Mouse (Mus musculus) E14TG2a.4 (cell line): Measurements from ENCODE around the gene Chd1.

ENCODE experiments used
- CTCF ChIP-seq: conservative IDR thresholded peaks from 2 replicates; pipeline ENCODE4 v1.5.1; 2014; ENCODE audit warnings: low read length
- NANOG ChIP-seq: IDR thresholded peaks from 2 replicates; pipeline ENCODE4 v1.6.1; 2014; ENCODE audit warnings: borderline replicate concordance, low read length, mixed read lengths
- POU5F1 ChIP-seq: IDR thresholded peaks from 2 replicates; pipeline ENCODE4 v1.6.1; 2014; ENCODE audit warnings: low read length, borderline replicate concordance

GRCm38 (mm10) chr17:15820146-15820545 lies 115.4 kb downstream of the Chd1 start:
- TF ChIP-seq CTCF (no peak), POU5F1 (no peak), NANOG (no peak)
